Mouse (Mus musculus) midbrain, postnatal 0 days (tissue): Measurements from ENCODE around the gene Pten. TPM values are rescaled to one million over a fixed set of nuclear protein-coding genes. Genes with fewer than 3 reads are reported as not detected.
"Not testable (repeated sequence)": the region's sequence is repeated elsewhere in the genome, so short reads cannot be mapped to it uniquely, and the experiment has no call there.

Source experiments
- ATAC-seq: fragments of 200-750 bp; cut with Nextera tagmentation; 2 replicates; pipeline ENCODE4 v1.8.0; 2017; ENCODE audit warnings: moderate number of reproducible peaks, mild to moderate bottlenecking, moderate TSS enrichment, moderate library complexity; ENCODE audit not compliant: low FRiP score
- DNase-seq: peaks from one replicate; pipeline ENCODE4 v3.0.0-alpha.2; 2015; ENCODE audit warnings: low spot score
- H3K27ac ChIP-seq: fragments of 300-500 bp; sonication (generic); 2 replicates; pipeline ENCODE4 v1.5.1; 2014; ENCODE audit warnings: low read depth, mild to moderate bottlenecking, low read length, mixed read lengths
- H3K27me3 ChIP-seq: fragments of 300-500 bp; sonication (generic); 2 replicates; pipeline ENCODE4 v1.6.1; 2014; ENCODE audit warnings: low read length, control low read depth, mixed read lengths; ENCODE audit not compliant: insufficient read depth
- H3K36me3 ChIP-seq: fragments of 300-500 bp; sonication (generic); 2 replicates; pipeline ENCODE4 v1.6.1; 2014; ENCODE audit warnings: low read length, control low read depth, mixed read lengths; ENCODE audit not compliant: insufficient read depth
- H3K4me1 ChIP-seq: fragments of 300-500 bp; sonication (generic); 2 replicates; pipeline ENCODE4 v1.6.1; 2014; ENCODE audit warnings: mild to moderate bottlenecking, control low read depth, antibody characterized with exemption, low read length, mixed read lengths; ENCODE audit not compliant: insufficient read depth
- H3K4me2 ChIP-seq: fragments of 300-500 bp; sonication (generic); 2 replicates; pipeline ENCODE4 v1.6.1; 2014; ENCODE audit warnings: low read depth, mild to moderate bottlenecking, low read length, mixed read lengths; ENCODE audit not compliant: poor library complexity, severe bottlenecking
- H3K4me3 ChIP-seq: fragments of 300-500 bp; sonication (generic); 2 replicates; pipeline ENCODE4 v1.5.1; 2014; ENCODE audit warnings: low read depth, mild to moderate bottlenecking, low read length, moderate library complexity
- H3K9ac ChIP-seq: fragments of 300-500 bp; sonication (generic); replicated peaks from 2 replicates; pipeline ENCODE4 v1.6.1; 2014; ENCODE audit warnings: mild to moderate bottlenecking, low read length, moderate library complexity, mixed read lengths; ENCODE audit not compliant: poor library complexity, severe bottlenecking
- H3K9me3 ChIP-seq: fragments of 300-500 bp; sonication (generic); 2 replicates; pipeline ENCODE4 v1.6.1; 2016; ENCODE audit warnings: low read length, control low read depth
- CTCF ChIP-seq: IDR thresholded peaks from 2 replicates; pipeline ENCODE4 v1.5.1; 2016; ENCODE audit warnings: antibody characterized with exemption, mild to moderate bottlenecking
- WGBS: fragments of 180-500 bp; shearing (Covaris S2); extraction: QIAGEN DNeasy Blood & Tissue Kit; methylation state at CpG from one replicate; pipeline ENCODE4 v1.1.7; 2014; 5-methylcytosine and 5-hydroxymethylcytosine counted together
- polyA plus RNA-seq: library from polyadenylated mRNA; unstranded; fragments of >200 nt; fragmentation: Nextera tagmentation; extraction: Ambion mirVana; gene quantifications from 2 replicates; pipeline ENCODE4 v1.2.1, GENCODE M21; 2015
- total RNA-seq: library from RNA; depleted of rRNA; stranded (reverse); fragments of >200 nt; gene quantifications from 2 replicates; pipeline ENCODE4 v1.2.3, GENCODE M21; 2014

Gene Pten
- total and polyA plus RNA-seq, 2 experiments from 2014 or later: 14.0 to 117 TPM

DNA sequence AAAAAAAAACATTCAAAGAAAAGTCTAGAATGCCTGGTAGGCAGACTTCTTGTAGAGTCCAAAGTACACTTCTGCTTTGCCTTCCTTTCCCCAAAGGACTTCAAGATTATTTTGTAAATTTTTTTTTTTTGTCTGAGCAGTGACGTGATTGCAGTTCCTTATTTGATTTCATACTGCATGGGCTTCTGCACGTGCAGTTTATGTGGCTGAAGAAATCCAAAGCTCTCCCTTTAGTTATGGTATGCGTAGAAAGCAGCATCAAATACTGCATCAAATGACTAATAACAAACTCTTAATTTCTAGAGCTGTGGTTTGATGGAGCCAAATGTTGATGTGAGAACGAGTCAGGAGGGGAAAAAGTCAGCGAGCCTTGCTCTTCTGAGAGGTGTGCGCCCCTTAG lies 3.2 kb downstream of the Pten start:
- Histone ChIP-seq H3K4me1 (peaks cover 5% of the 10 kb centered on the region; the same call in 1 of the 2 replicates), H3K9ac (peak overlapping the region; percentile 44), H3K4me3 (peak overlapping the region; percentile 97), H3K9me3 (no peaks in the 10 kb centered on the region), H3K27ac (no peak overlapping the region), H3K36me3 (no peaks in the 10 kb centered on the region), H3K27me3 (no peaks in the 10 kb centered on the region), H3K4me2 (peak overlapping the region; percentile 90)
- no peak for ATAC-seq
- TF ChIP-seq CTCF: no peak
- WGBS: 15% methylated on average over 6 of the region's 6 CpGs
- no peak for DNase-seq

DNA sequence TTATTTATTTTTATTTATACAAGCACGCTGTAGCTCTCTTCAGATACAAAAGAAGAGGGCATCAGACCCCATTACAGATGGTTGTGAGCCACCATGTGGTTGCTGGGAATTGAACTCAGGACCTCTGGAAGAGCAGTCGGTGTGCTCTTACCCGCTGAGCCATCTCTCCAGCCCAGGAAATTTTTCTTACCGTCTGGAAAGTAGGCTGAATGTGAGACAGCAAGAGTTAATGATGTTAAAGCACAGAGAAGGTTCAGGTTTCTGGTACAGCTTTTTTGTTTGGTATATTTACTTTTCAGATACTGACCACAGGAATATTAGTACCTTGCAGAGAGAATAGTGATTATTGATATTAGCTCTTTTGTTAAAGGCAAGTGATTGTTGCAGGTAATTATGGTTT lies 3.9 kb downstream of the Pten start:
- WGBS: 59% methylated on average over 4 of the region's 4 CpGs
- H3K27me3 ChIP-seq: no peaks in the 10 kb centered on the region
- peak overlapping the region; percentile 97 for H3K4me3 ChIP-seq
- no peaks in the 10 kb centered on the region for H3K36me3 ChIP-seq
- no peak for TF ChIP-seq CTCF
- no peak for ATAC-seq
- H3K4me1 ChIP-seq: peaks cover 5% of the 10 kb centered on the region; the same call in 1 of the 2 replicates
- peak overlapping the region; percentile 90 for H3K4me2 ChIP-seq
- H3K9ac ChIP-seq: no peak overlapping the region
- no peak overlapping the region for H3K27ac ChIP-seq
- no peaks in the 10 kb centered on the region for H3K9me3 ChIP-seq
- no peak for DNase-seq

DNA sequence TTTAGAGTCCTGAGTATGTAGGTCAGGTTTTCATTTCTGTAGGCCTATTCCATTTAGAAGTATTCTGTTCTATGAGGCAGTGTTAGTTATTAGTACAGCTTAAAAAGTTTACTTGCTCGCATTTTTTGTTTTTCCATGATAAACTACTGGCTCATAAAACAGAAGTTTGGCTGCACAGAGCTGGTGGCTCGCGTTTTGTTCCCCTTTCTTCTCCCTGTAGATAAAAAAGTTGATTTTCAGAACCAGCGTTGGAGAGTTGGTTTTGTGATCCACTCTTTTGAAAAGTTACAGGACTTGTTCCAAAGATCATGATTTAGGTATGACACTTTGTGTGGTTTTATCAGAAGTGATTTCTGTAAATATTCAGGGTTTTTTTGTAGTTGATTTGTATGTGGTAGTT lies 5.2 kb downstream of the Pten start:
- TF ChIP-seq CTCF: no peak
- no peaks in the 10 kb centered on the region for H3K36me3 ChIP-seq
- ATAC-seq: no peak
- no peak for DNase-seq
- H3K4me2 ChIP-seq: peak overlapping the region; percentile 1; the same call in 1 of the 2 replicates
- no peaks in the 10 kb centered on the region for H3K9me3 ChIP-seq
- H3K9ac ChIP-seq: no peak overlapping the region
- no peaks in the 10 kb centered on the region for H3K27me3 ChIP-seq
- H3K4me1 ChIP-seq: peaks cover 5% of the 10 kb centered on the region; the same call in 1 of the 2 replicates
- WGBS: 84% methylated on average over 4 of the region's 4 CpGs
- no peak overlapping the region for H3K4me3 ChIP-seq
- H3K27ac ChIP-seq: no peak overlapping the region

DNA sequence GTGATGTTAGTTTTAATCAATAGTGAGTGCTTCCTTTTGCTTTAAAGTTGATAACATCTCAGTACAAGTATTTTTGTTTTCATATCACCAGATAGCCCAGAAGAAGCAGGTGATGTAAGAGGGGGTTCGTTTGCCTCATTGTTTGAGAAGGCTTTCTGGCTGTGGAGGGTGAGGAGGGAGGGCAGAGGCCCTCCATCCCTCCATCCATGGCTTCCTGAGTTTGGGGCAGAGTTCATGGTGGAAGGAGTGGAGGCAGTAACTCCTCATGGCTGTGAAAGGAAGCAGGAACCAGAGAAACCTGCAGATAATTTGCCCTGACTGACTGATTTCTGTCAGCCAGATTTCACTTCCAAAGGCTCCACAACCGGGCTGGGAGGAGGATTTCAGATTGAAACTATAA lies 21.1 kb downstream of the Pten start:
- DNase-seq (no peak), ATAC-seq (no peak)
- Histone ChIP-seq H3K27ac (no peak overlapping the region), H3K36me3 (no peaks in the 10 kb centered on the region), H3K4me2 (no peak overlapping the region), H3K4me3 (no peak overlapping the region), H3K9ac (no peak overlapping the region), H3K4me1 (no peaks in the 10 kb centered on the region), H3K27me3 (no peaks in the 10 kb centered on the region), H3K9me3 (no peaks in the 10 kb centered on the region)
- WGBS: 53% methylated on average over 2 of the region's 2 CpGs
- no peak for TF ChIP-seq CTCF

- ATAC-seq (no peak), DNase-seq (no peak)
- Histone ChIP-seq H3K4me1 (no peaks in the 10 kb centered on the region), H3K27ac (no peak overlapping the region), H3K36me3 (no peaks in the 10 kb centered on the region), H3K27me3 (no peaks in the 10 kb centered on the region), H3K4me3 (no peak overlapping the region), H3K4me2 (no peak overlapping the region), H3K9ac (no peak overlapping the region), H3K9me3 (no peaks in the 10 kb centered on the region)
- TF ChIP-seq CTCF: no peak
- 59% methylated on average over 3 of the region's 3 CpGs for WGBS
These were observed 21.8 kb downstream of the Pten start for GRCm38 (mm10) chr19:32779131-32779530.

- Histone ChIP-seq H3K27ac (no peak overlapping the region), H3K9ac (no peak overlapping the region), H3K4me2 (no peak overlapping the region), H3K27me3 (no peaks in the 10 kb centered on the region), H3K36me3 (no peaks in the 10 kb centered on the region), H3K9me3 (no peaks in the 10 kb centered on the region), H3K4me1 (no peaks in the 10 kb centered on the region), H3K4me3 (no peak overlapping the region)
- ATAC-seq (no peak), DNase-seq (no peak)
- WGBS: 89% methylated on average over 5 of the region's 5 CpGs
- TF ChIP-seq CTCF: no peak
These were observed 24.2 kb downstream of the Pten start for GRCm38 (mm10) chr19:32781305-32782071.

DNA sequence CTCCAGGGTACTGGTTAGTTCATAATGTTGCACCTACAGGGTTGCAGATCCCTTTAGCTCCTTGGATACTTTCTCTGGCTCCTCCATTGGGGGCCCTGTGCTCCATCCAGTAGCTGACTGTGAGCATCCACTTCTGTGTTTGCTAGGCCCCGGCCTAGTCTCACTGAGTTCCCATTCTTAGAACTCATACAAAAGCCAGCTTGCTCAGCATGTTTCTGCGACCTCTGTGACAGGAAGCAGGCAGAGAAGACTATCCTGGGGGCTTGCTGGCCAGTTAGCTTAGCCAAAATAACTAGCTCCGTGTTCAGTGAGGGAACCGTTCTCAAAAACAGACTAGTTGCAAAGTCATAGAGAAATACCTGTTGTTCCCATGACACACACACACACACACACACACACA lies 30.1 kb downstream of the Pten start:
- H3K4me1 ChIP-seq, DNase-seq, H3K9ac ChIP-seq, H3K27ac ChIP-seq, ATAC-seq, H3K36me3 ChIP-seq, H3K4me2 ChIP-seq, H3K9me3 ChIP-seq, H3K27me3 ChIP-seq, H3K4me3 ChIP-seq: not testable (repeated sequence)
- 33% methylated on average over 4 of the region's 4 CpGs for WGBS

- 92% methylated on average over 3 of the region's 3 CpGs for WGBS
- not testable (repeated sequence) for DNase-seq, H3K36me3 ChIP-seq
These were observed 30.7 kb downstream of the Pten start for GRCm38 (mm10) chr19:32788016-32788415.

More at GRCm38 (mm10) chr19:32788016-32788415, 30.7 kb downstream of the Pten start:
- H3K9me3 ChIP-seq, H3K4me3 ChIP-seq, H3K4me1 ChIP-seq, H3K27ac ChIP-seq, H3K27me3 ChIP-seq, ATAC-seq, H3K9ac ChIP-seq, H3K4me2 ChIP-seq: not testable (repeated sequence)
